Mouse (Mus musculus) layer of hippocampus, postnatal 10 days (tissue): ENCODE results near the gene Hnrnpu. TPM values are rescaled to one million over a fixed set of nuclear protein-coding genes. Genes with fewer than 3 reads are reported as not detected.
"Not testable (repeated sequence)": the region's sequence is repeated elsewhere in the genome, so short reads cannot be mapped to it uniquely, and the experiment has no call there.

ENCODE experiments used
- DNase-seq, 2 experiments: peaks; one replicate each; pipeline ENCODE4 v3.0.0; 2021; ENCODE audit warnings: low spot score in 2 of 2
- microRNA-seq, 2 experiments: library from miRNA; unstranded; fragments of <30 nt; microRNA quantifications; one replicate each; pipeline ENCODE4 v1.2.0; 2021
- total RNA-seq, 2 experiments: library from RNA; stranded (reverse); gene quantifications; 2 replicates each; pipeline ENCODE4 v1.2.3; 2021

Hnrnpu gene
- total RNA-seq, 2 experiments from 2014 or later: 432 to 471 TPM

DNA sequence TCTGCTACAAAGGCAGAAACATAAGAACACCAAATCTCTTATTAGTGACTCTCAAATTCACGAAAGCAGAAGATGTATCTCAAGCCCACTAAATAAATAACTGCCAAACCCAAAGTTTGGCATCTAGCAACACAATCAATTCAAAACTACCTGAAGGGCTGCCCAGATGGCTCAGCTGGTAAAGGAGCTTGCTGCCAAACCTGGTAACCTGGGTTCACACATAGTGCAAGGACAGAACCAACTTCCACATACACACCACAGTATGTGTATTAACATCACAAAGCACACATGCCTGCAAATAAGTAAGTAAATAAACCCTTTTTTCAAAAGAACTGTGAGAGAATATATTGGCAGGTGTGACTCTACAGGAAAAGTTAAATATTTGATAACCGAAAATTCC is 23.4 kb downstream of the Hnrnpu start:
- DNase-seq: no peak

DNA sequence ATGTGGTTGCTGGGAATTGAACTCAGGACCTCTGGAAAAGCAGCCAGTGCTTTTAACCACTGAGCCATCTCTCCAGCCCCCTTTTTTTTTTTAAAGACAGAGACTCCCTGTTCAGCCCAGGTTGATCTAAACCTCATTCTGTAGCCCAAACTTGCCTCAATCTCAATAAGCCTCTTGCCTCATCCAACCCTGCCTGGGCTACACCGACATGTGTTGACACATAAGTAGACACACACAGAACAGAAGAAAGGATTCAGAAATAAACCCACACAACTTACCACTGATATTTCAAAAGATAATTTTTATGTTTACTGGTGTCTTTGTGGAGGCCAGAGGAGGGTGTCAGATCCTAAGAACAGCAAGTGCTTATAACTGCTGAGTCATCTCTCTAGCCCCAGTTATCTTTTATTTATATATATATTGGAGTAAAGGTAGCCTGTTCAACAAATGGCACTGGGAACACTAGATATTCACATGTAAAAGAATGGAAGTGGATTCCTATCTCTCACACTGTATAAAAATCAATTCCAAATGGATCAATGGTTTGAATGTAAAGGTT is 24.5 kb downstream of the Hnrnpu start:
- no peak for DNase-seq

DNA sequence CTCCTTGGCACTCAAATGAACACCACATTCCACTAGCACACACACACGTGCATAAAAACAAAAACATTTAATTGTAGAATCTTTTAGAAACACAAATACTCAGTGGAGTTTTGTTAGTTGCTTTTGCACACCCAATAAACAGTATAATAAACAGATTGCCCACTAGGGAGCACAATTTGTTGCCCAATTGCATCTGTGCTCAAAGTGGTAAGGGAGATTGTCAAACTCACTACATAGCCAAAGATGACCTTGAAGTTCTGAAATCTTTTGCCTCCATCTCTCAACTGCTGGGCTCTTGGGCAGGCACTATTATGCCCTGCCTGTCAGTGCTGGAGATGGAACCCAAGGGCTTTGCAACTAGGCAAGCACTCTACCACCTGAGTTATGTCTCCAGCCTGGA is 27.5 kb downstream of the Hnrnpu start:
- no peak for DNase-seq

DNA sequence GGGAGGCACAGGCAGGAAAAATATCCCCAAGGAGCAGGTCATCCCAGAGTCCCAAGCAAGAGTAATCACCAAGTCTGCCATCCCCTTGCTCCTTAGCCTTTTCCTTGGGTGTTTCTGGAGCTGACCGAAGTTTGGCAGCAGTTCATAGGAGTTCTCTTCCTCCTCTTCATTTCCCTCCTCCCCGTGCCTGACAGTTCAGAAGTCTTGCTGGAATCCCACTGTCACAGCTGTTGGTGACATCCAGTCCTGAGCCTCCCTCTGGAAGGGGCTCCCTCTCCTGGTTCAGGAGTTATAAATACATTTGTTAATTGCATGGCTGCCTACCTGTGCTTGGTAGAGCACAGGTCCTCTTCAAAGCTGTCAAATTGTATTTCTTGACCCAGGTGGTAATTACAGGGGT is 28.1 kb downstream of the Hnrnpu start:
- no peak for DNase-seq

DNA sequence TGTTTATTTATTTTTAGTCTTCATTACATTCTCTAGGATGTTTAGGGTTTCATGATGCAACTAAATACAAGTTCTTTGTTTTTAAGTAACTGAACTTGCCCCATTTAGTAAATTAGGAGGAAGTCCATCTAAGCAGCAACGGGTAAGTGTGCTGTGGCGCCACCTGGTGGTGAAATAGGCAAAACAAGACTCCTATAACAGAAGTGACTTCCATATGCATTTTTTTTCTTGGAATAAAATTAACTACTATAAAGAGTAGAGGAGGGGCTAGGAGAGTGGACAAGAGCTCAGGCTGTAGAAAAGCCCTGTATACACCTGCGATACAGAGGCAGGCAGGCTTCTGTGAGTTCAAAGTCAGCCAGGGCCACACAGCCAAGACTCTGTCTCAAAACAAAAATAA is 34.2 kb downstream of the Hnrnpu start:
- DNase-seq: peak; percentile 79 to 80

DNA sequence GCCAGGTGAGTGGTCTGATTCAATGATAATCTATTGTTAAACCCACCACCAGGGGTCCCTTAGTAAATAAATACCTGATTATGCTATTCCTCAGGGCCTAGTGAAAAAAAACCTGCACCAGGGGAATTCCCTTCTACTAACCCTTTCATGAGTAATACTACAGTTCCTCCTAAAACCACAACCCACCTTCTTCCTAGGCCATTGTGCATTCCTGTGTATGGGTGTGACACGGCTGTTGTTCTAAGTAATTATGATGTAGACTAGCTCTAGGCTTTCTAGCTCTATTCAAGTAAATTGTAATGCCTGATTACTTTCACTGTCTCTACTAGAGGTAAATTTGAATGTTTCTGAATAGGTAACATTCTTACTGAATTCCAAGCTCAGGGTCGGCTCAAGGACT is 36.3 kb downstream of the Hnrnpu start:
- not testable (repeated sequence) for DNase-seq

DNA sequence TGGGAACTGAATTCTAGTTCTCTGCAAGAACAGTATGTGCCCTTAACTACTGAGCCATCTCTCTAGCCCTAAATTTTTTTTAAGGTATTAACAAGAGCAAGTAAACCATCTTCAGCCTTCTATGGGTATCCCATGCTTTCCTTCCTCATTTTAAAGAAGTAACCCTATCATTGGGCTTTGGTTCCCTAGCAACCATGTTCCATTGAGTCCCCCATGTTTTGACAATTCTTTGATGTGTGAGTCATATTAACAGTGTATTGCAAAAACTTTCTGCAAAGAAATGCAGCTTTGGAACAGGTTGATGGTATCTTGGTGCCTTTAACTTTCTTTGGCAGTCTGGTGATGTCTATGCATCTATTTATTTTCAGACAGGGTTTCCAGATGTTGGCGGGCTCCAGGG is 43.5 kb downstream of the Hnrnpu start:
- DNase-seq: no peak

DNA sequence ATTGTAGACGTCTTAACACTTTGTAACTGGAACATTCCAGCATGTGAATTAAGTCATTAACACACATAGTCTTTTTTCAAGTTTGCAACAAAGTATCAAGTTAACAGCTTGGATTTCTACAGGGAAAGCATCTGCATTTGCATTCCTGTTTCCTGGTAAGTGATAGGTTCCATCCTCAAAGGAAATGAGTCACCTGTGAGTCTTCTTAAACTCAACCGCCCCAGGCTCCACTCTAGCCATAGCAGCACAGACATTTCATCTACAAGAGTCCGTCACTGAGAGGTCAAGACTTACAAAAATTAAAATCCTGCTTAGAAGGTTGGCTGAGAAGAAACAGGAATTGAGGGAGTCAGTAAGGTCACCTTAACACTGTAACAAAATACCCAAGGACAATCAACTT is 45.9 kb downstream of the Hnrnpu start:
- no peak for DNase-seq

DNA sequence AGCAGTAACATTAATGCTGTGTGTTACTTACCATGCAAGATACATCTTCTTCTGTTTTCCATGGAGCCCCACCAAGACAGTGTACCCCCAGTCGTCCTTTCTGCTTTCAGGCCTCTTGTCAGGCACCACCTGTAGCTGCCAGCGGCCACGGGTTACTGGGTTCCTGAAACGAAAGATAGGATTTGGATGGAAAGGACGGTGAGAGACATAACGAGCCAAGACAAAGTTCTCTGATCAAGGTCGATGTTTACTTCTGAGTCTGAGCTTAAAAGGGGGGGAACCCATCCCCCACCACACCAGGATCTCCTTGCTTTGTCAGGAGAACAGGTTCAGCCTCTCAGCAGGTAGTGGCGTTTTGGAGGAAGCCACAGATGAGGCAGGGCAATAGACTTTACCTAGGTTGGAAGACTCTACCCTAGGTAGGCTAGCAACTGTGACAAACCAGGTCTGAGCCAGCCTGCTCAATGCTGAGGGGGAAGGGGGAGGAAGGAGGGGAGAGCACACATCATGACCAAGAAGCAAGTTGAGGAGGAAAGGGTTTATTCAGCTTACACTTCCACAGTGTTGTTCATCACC is 49.9 kb downstream of the Hnrnpu start:
- no peak for DNase-seq

DNA sequence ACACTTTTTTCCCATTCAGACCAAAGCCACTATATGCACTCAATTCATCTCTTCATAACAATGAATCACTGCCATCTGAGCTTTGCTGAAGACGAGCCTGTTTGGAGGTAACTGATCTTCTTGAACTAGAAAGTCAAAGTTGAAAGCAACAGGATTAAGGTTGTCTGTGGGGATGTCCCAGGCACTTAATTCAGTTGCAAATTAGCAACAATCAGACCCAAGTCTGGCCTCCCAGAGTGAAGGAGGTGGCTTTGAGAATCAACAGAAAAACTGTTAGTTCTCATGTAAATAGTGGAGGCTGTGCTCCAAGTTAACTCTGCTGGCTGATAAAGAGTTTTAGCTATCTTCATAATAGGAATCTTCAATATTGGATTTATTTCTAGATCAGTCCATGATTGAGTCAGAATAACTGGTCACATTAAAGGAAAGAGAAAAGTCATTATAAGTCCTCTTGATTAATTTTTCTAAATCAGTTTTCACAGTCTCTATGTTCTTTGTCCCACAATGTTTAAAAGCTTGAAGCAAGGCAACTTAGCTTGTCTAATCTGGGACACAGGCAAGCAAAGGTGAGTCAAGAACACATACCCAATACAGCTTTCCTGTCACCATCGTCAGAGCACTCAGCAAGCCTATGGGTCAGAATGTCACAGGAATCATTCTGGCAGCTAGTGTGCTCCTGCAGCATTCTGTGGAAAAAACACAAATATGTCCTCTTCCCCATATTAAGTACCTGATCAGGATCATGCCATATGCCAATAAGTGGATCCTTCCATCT is 53.5 kb downstream of the Hnrnpu start:
- DNase-seq: no peak

DNA sequence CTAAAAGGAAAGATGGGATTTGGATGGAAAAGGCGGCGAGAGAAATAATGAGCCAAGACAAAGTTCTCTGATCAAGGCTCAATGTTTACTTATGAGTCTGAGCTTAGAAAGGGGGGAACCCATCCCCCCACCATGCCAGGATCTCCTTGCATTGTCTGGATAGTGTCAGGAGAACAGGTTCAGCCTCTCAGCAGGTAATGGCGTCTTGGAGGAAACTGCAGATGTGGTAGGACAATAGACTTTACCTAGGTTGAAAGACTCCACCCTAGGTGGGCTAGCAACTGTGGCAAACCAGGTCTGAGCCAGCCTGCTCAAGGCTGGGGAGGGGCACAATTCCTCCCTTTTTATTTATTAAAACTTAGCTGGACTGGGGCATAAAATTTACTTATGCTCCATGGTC is 54.3 kb downstream of the Hnrnpu start:
- not testable (repeated sequence) for DNase-seq

DNA sequence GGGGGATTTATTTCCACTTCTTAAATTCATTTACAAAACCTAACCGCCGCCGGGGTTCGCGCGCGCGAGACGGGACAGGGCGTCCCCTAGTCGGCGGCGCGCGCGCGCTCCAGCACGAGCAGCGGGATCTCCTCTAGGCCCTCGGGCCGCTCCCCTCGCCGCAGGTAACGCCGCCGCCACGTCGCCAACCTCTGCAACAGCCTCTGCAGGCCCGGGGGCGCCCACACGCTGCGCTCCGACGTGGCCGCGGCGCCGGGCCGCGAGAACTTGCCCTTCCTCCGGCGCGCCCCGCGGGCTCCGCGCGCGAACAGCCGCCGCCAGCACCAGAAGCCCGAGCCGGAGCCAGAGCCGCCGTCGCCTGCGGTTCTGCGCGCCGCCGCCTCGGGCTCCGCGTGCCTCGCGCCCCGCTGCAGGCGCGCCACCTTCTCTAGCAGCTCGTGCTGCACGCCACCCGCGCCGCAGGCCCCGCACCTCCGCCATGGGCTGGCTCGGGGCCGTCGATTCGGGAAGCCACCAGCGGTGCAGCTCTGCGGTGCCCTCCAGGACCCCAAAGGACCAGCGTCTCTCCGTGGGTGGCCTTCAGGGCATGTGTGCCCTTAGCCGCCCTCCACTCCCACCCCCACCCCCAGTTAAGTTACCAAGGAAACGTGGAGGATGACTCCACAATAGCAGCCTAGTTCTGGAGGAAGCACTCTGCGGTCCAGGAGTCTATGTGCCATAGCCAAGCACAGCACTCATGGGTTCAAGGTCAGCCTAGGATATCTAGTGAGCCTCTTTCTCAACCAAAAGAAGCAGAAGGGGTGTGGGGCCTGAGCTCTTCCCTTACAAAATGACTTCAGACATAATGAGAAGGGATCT is 61.3 kb downstream of the Hnrnpu start:
- DNase-seq: peak; percentile 73 to 81

DNA sequence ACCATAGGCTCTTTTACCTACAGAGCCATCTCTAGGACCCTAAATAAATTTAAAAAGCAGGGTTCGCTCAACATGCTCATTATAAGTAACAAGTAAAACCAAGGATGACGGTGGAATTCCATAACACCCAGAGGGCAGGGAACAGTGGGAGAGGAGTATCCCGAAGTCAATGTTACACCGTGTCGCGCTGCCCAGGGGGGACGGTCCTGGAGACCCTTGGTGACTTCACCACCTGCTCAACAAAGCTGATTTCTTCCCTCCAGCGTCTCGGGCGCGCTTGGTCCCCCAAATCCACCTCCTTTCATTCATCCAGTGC is 61.9 kb downstream of the Hnrnpu start:
- DNase-seq: no peak

DNA sequence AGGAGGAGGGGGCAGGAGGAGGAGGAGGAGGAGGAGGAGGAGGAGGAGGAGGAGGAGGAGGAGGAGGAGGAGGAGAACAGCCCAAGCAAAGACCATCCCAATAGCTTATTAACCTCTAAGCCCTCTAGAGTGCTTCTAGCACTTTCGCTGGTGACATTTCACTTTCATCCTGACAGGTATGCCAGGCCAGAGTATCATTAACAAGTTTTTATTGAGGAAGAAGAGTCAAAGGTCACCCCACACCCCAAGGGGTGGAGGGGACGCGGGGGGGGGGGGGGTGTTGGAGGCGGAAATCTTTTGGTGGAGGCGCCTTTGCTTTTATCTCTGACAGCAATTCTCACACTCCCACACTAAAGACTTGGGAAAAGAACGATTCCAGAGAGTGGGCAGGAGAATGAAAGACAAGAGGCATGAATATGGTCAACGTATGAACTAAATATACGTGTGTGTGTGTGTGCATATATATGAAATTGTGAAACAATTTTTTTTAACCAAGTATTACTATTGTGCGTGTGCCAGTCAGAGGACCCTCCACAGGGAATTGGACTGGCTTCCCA is 62.3 kb downstream of the Hnrnpu start:
- no peak for DNase-seq

Small RNA genes within 50 kb of the gene (microRNA-seq; reads per million reads assigned to microRNA genes)
- 0 reads per million in 2 experiments for gene Gm27458

Other genes with a start within 250 kb of the Hnrnpu start
- 10 to 100 TPM; 27.0 to 29.0 TPM for gene Desi2, start 150.4 kb downstream of the Hnrnpu start, total RNA-seq
- 10 to 100 TPM; 41.4 to 48.3 TPM for gene Cox20, start 18.7 kb downstream of the Hnrnpu start, total RNA-seq
- gene Efcab2, start 68.3 kb upstream of the Hnrnpu start, total RNA-seq: 10 to 100 TPM; 10.6 to 11.1 TPM
- 10 to 100 TPM; 28.6 to 29.9 TPM for gene Kif26b, start 191.3 kb upstream of the Hnrnpu start, total RNA-seq